Mouse (Mus musculus) midbrain, embryonic 13.5 days (tissue): ENCODE measurements around the gene Efhd1. TPM values are rescaled to one million over a fixed set of nuclear protein-coding genes. Genes with fewer than 3 reads are reported as not detected.

Source experiments
- ATAC-seq: fragments of 200-750 bp; cut with Nextera tagmentation; 2 replicates; pipeline ENCODE4 v1.8.0; 2017; ENCODE audit warnings: mild to moderate bottlenecking, moderate TSS enrichment, moderate library complexity
- H3K27ac ChIP-seq: fragments of 300-500 bp; sonication (generic); 2 replicates; pipeline ENCODE4 v1.5.1; 2015; ENCODE audit warnings: inconsistent platforms, mild to moderate bottlenecking, moderate library complexity
- H3K27me3 ChIP-seq: fragments of 300-500 bp; sonication (generic); 2 replicates; pipeline ENCODE4 v1.6.1; 2015; ENCODE audit warnings: mild to moderate bottlenecking, inconsistent platforms
- H3K36me3 ChIP-seq: fragments of 300-500 bp; sonication (generic); 2 replicates; pipeline ENCODE4 v1.6.1; 2015; ENCODE audit warnings: mild to moderate bottlenecking, inconsistent platforms
- H3K4me1 ChIP-seq: fragments of 300-500 bp; sonication (generic); replicated peaks from 2 replicates; pipeline ENCODE4 v1.6.1; 2015; ENCODE audit warnings: inconsistent platforms
- H3K4me2 ChIP-seq: fragments of 300-500 bp; sonication (generic); replicated peaks from 2 replicates; pipeline ENCODE4 v1.6.1; 2015; ENCODE audit warnings: moderate library complexity, mild to moderate bottlenecking, inconsistent platforms
- H3K4me3 ChIP-seq: fragments of 300-500 bp; sonication (generic); replicated peaks from 2 replicates; pipeline ENCODE4 v1.5.1; 2015; ENCODE audit warnings: mild to moderate bottlenecking, inconsistent platforms
- H3K9ac ChIP-seq: fragments of 300-500 bp; sonication (generic); replicated peaks from 2 replicates; pipeline ENCODE4 v1.6.1; 2015; ENCODE audit warnings: mild to moderate bottlenecking, inconsistent platforms
- H3K9me3 ChIP-seq: fragments of 300-500 bp; sonication (generic); 2 replicates; pipeline ENCODE4 v1.6.1; 2016; ENCODE audit warnings: mild to moderate bottlenecking, inconsistent platforms
- WGBS: fragments of 180-500 bp; shearing (Covaris S2); methylation state at CpG from one replicate; pipeline ENCODE4 v1.1.7; 2015; 5-methylcytosine and 5-hydroxymethylcytosine counted together
- polyA plus RNA-seq: library from polyadenylated mRNA; unstranded; fragments of >200 nt; fragmentation: Nextera tagmentation; extraction: Ambion mirVana; gene quantifications from 2 replicates; pipeline ENCODE4 v1.2.1, GENCODE M21; 2015

The Efhd1 gene
- polyA plus RNA-seq, 1 experiment from 2014 or later: 0.51 TPM

- no peak overlapping the region for H3K27ac ChIP-seq
- 29% methylated on average over 22 of the region's 22 CpGs for WGBS
- H3K4me1 ChIP-seq: 0 out of 2 replicates have a peak, but pooled peaks cover 6% of the 10 kb centered on the region
- H3K9ac ChIP-seq: no peak overlapping the region
- peak; percentile 93 for ATAC-seq
- peak overlapping the region; percentile 26 for H3K4me2 ChIP-seq
- H3K36me3 ChIP-seq: no peaks in the 10 kb centered on the region
- no peak overlapping the region for H3K4me3 ChIP-seq
- no peaks in the 10 kb centered on the region for H3K27me3 ChIP-seq
- no peaks in the 10 kb centered on the region for H3K9me3 ChIP-seq
Measured at GRCm38 (mm10) chr1:87245929-87246815, 18.0 kb upstream of the Efhd1 start.

GRCm38 (mm10) chr1:87252040-87252609, 12.0 kb upstream of the Efhd1 start:
- Histone ChIP-seq H3K4me1 (no peaks in the 10 kb centered on the region), H3K27me3 (no peaks in the 10 kb centered on the region), H3K9ac (no peak overlapping the region), H3K4me3 (no peak overlapping the region), H3K36me3 (no peaks in the 10 kb centered on the region), H3K9me3 (no peaks in the 10 kb centered on the region), H3K4me2 (no peak overlapping the region), H3K27ac (no peak overlapping the region)
- no peak for ATAC-seq
- WGBS: 55% methylated on average over 5 of the region's 5 CpGs

DNA sequence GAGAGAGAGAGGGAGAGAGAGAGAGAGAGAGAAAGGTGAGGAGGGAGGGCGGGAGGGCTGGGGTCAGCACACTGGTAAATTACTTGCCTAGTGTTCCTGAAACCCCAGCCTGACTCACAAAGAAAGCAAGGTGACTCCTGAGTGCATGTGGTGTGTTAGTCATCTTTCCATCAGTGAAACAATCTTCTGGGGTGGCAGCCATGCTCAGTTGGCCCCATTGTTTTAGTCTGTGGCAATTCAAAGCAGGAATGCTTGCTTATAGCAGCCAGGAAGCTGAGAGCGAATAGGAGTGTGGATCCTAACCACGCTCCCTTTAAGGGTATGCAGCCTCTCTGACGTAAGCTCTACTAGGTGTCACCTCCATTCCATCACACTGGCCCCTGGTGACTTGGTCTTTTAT, 9.0 kb upstream of the Efhd1 start:
- WGBS: 71% methylated on average over 4 of the region's 4 CpGs
- ATAC-seq: no peak

GRCm38 (mm10) chr1:87257691-87258090, 6.5 kb upstream of the Efhd1 start:
- Histone ChIP-seq H3K36me3 (no peaks in the 10 kb centered on the region), H3K27ac (no peak overlapping the region), H3K4me2 (no peak overlapping the region), H3K9ac (no peak overlapping the region), H3K4me3 (no peak overlapping the region), H3K27me3 (peaks cover 37% of the 10 kb centered on the region), H3K4me1 (peaks cover 3% of the 10 kb centered on the region), H3K9me3 (no peaks in the 10 kb centered on the region)
- 10% methylated on average over 11 of the region's 11 CpGs for WGBS
- no peak for ATAC-seq

More for the DNA sequence above, 9.0 kb upstream of the Efhd1 start:
- Histone ChIP-seq H3K9ac (no peak overlapping the region), H3K27ac (no peak overlapping the region), H3K4me3 (no peak overlapping the region), H3K27me3 (peaks cover 19% of the 10 kb centered on the region), H3K9me3 (no peaks in the 10 kb centered on the region), H3K36me3 (no peaks in the 10 kb centered on the region), H3K4me2 (no peak overlapping the region), H3K4me1 (peaks cover 3% of the 10 kb centered on the region)

GRCm38 (mm10) chr1:87258484-87258883, 5.7 kb upstream of the Efhd1 start:
- Histone ChIP-seq H3K27ac (no peak overlapping the region), H3K27me3 (peaks cover 45% of the 10 kb centered on the region), H3K4me1 (peaks cover 7% of the 10 kb centered on the region), H3K9ac (no peak overlapping the region), H3K4me3 (no peak overlapping the region), H3K36me3 (no peaks in the 10 kb centered on the region), H3K9me3 (no peaks in the 10 kb centered on the region), H3K4me2 (no peak overlapping the region)
- no peak for ATAC-seq
- 16% methylated on average over 14 of the region's 14 CpGs for WGBS

DNA sequence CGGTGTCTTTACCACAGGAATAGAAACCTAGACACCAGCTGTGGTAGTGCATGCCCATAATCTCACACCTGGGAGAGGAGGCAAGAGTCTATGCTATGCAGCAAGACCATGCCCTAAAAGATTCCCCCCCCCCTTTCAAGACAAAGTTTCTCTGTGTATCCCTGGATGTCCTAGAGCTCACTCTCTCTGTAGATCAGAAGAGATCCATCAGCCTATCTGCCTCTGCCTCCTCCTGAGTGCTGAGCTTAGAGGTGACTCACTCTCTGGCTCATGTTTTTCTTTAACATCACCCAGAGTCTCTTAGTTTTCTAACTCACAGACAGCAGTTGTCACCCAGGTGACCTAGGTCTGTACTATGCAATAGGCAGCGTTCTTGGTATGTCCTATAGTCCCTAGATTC, 4.8 kb upstream of the Efhd1 start:
- Histone ChIP-seq H3K4me3 (no peak overlapping the region), H3K4me2 (no peak overlapping the region), H3K27ac (no peak overlapping the region), H3K36me3 (no peaks in the 10 kb centered on the region), H3K4me1 (peaks cover 16% of the 10 kb centered on the region), H3K27me3 (peaks cover 54% of the 10 kb centered on the region), H3K9ac (no peak overlapping the region), H3K9me3 (no peaks in the 10 kb centered on the region)
- 91% methylated on average over 2 of the region's 2 CpGs for WGBS
- no peak for ATAC-seq

- Histone ChIP-seq H3K27ac (no peak overlapping the region), H3K36me3 (no peaks in the 10 kb centered on the region), H3K27me3 (peaks cover 82% of the 10 kb centered on the region), H3K4me3 (no peak overlapping the region), H3K9ac (no peak overlapping the region), H3K4me1 (peaks cover 27% of the 10 kb centered on the region), H3K4me2 (0 out of 2 replicates have a peak overlapping the region, but pooled peaks have one; percentile 91), H3K9me3 (no peaks in the 10 kb centered on the region)
- ATAC-seq: no peak
- WGBS: 2% methylated on average over 9 of the region's 9 CpGs
Measured at GRCm38 (mm10) chr1:87263257-87263656, 906 bp upstream of the Efhd1 start.

GRCm38 (mm10) chr1:87263796-87264133, 398 bp upstream of the Efhd1 start:
- H3K4me1 ChIP-seq: peaks cover 27% of the 10 kb centered on the region
- H3K27me3 ChIP-seq: peaks cover 83% of the 10 kb centered on the region
- peak; percentile 57; the same call in 1 of the 2 replicates for ATAC-seq
- no peaks in the 10 kb centered on the region for H3K9me3 ChIP-seq
- peak overlapping the region; percentile 44 for H3K9ac ChIP-seq
- no peaks in the 10 kb centered on the region for H3K36me3 ChIP-seq
- peak overlapping the region; percentile 49 for H3K4me3 ChIP-seq
- H3K27ac ChIP-seq: no peak overlapping the region
- WGBS: under 1% methylated on average over 12 of the region's 12 CpGs
- peak overlapping the region; percentile 91 for H3K4me2 ChIP-seq

DNA sequence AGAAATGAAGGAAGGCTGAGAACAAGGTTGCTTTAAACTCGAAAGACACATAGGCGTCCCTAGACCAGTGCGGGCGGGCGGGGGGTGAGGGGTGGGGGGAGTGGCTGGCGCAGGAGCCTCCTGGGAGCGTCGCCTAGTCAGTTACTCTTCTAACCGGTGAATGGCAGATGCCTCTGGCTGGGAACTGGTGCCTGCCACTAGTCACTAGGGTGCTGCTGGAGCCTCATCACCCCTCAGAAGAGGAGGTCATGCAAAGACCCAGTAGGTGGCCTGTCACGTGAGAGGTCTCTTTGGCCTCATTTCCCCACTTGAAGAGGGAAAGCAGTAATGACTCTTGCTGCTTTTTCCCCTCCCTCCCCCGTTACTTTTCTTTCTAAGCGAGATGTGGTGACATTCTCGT, 1.0 kb downstream of the Efhd1 start:
- Histone ChIP-seq H3K9ac (no peak overlapping the region; the same call in 1 of the 2 replicates), H3K27me3 (peaks cover 82% of the 10 kb centered on the region)
- 1% methylated on average over 13 of the region's 13 CpGs for WGBS

GRCm38 (mm10) chr1:87266296-87267090, 2.3 kb downstream of the Efhd1 start:
- H3K9me3 ChIP-seq: no peaks in the 10 kb centered on the region
- H3K4me3 ChIP-seq: no peak overlapping the region
- no peak for ATAC-seq
- no peak overlapping the region for H3K4me2 ChIP-seq
- 29% methylated on average over 8 of the region's 8 CpGs for WGBS
- H3K27ac ChIP-seq: no peak overlapping the region
- H3K27me3 ChIP-seq: peaks cover 77% of the 10 kb centered on the region
- no peak overlapping the region for H3K9ac ChIP-seq
- H3K4me1 ChIP-seq: peaks cover 41% of the 10 kb centered on the region
- no peaks in the 10 kb centered on the region for H3K36me3 ChIP-seq

More for the DNA sequence above, 1.0 kb downstream of the Efhd1 start:
- H3K36me3 ChIP-seq: no peaks in the 10 kb centered on the region
- H3K4me2 ChIP-seq: peak overlapping the region; percentile 91
- H3K4me1 ChIP-seq: peaks cover 28% of the 10 kb centered on the region
- no peaks in the 10 kb centered on the region for H3K9me3 ChIP-seq
- H3K27ac ChIP-seq: no peak overlapping the region
- peak overlapping the region; percentile 49 for H3K4me3 ChIP-seq
- ATAC-seq: 0 out of 2 replicates have a peak, but pooled peaks have one; percentile 18

DNA sequence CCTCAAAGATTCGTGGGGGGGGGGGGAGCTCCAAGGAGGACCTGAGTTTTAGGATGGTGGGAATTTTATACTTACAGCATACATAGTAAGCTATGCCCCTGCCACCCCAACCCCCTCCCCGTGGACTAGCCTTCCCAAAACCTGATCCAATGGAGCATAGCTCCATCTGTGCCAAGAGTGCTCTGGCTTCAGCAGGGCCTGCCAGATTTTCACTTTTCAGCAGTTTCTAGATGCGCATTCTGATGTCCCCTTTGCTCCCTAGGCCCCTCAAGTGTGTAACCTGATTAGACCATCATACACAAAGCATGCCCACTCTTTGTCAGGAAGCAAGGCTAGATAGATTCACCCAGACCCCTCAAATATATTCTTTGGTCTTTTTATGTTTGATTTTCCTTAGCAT, 6.0 kb downstream of the Efhd1 start:
- H3K9me3 ChIP-seq: no peaks in the 10 kb centered on the region
- H3K4me3 ChIP-seq: no peak overlapping the region
- H3K27me3 ChIP-seq: peaks cover 40% of the 10 kb centered on the region
- peaks cover 22% of the 10 kb centered on the region for H3K4me1 ChIP-seq
- no peak overlapping the region for H3K27ac ChIP-seq
- H3K4me2 ChIP-seq: no peak overlapping the region
- no peak overlapping the region for H3K9ac ChIP-seq
- no peaks in the 10 kb centered on the region for H3K36me3 ChIP-seq
- WGBS: 22% methylated on average over 3 of the region's 3 CpGs
- 0 out of 2 replicates have a peak, but pooled peaks have one; percentile 8 for ATAC-seq
